ENCODE assay signal across 9 mouse cellular contexts in genomic region chr16:4210290-4210689, GRCm38 (mm10). TPM values are rescaled to one million over a fixed set of nuclear protein-coding genes. Genes with fewer than 3 reads are reported as not detected.
DNase-seq lines count a peak whose midpoint lies in the region; ATAC-seq and TF ChIP-seq lines count a peak whose summit lies in the region.
"Had no signal": no experiment of that assay in that cellular context is flagged by ENCODE, and none has a peak within 500 bp of the region (broad histone marks: within the 10 kb centered on the region; RNA-seq: fewer than 3 reads in every experiment).

No protein-coding gene starts in this region.

- no peak overlapping the region for H3K9ac ChIP-seq in heart, adult 2 months (ENCODE audit: low read depth, low read length)
- no peak overlapping the region for H3K9ac ChIP-seq in heart, embryonic 12.5 days
- H3K9ac ChIP-seq in lung, embryonic 14.5 days: no peak overlapping the region
- H3K9ac ChIP-seq in hindbrain, embryonic 14.5 days: no peak overlapping the region

- DNase-seq in heart, adult 2 months: no peak
- DNase-seq in lung, embryonic 14.5 days: no peak
- DNase-seq in lung, adult 2 months: no peak
- DNase-seq in hindbrain, embryonic 14.5 days (ENCODE audit: low spot score): no peak
- no peak for DNase-seq in layer of hippocampus, adult 9-11 months
- DNase-seq in cerebellum, postnatal 36 days: no peak
- DNase-seq: lung, postnatal 14 days had no signal

- TF ChIP-seq EP300 in heart, adult 2 months (IDR thresholded peaks at IDR 0.05; ENCODE audit: insufficient read depth, low read depth, low read length): no peak

- H3K79me2 ChIP-seq in heart, adult 2 months (replicated peaks; ENCODE audit: control insufficient read depth, insufficient read depth, low read length): peaks cover 7% of the 10 kb centered on the region

- no peak overlapping the region for H3K27ac ChIP-seq in heart, adult 2 months
- H3K27ac ChIP-seq in heart, embryonic 12.5 days (ENCODE audit: poor library complexity, severe bottlenecking): no peak overlapping the region
- H3K27ac ChIP-seq in lung, embryonic 14.5 days (ENCODE audit: low read depth): no peak overlapping the region
- no peak overlapping the region for H3K27ac ChIP-seq in hindbrain, embryonic 14.5 days

- intact Hi-C loops in heart, adult 2 months (cut with DNase I): loop anchor here (5.0 to 10.0 kb wide), 7 partner anchors 57 to 1045 kb away; partner anchors contain the start of genes Eef2kmt, Slx4 and Trap1

- no peak overlapping the region for H3K4me2 ChIP-seq in heart, embryonic 12.5 days
- peak overlapping the region; percentile 20; the same call in 1 of the 2 replicates for H3K4me2 ChIP-seq in lung, embryonic 14.5 days
- H3K4me2 ChIP-seq in hindbrain, embryonic 14.5 days (replicated peaks): peak overlapping the region; percentile 94

- no peak for ATAC-seq in heart, embryonic 12.5 days (ENCODE audit: insufficient number of reproducible peaks, low FRiP score)
- no peak for ATAC-seq in lung, embryonic 14.5 days (ENCODE audit: insufficient read depth)
- ATAC-seq in hindbrain, embryonic 14.5 days (ENCODE audit: low FRiP score): no peak
- ATAC-seq in monocyte, adult 5-6 weeks (replicated peaks; ENCODE audit: insufficient number of reproducible peaks, low FRiP score, low TSS enrichment, poor library complexity, severe bottlenecking): peak; percentile 46; the same call in 1 of the 2 replicates

- peaks cover 20% of the 10 kb centered on the region for H3K4me1 ChIP-seq in heart, adult 2 months (ENCODE audit: control insufficient read depth, insufficient read depth, low read length)
- peaks cover 34% of the 10 kb centered on the region for H3K4me1 ChIP-seq in heart, embryonic 12.5 days (replicated peaks)
- H3K4me1 ChIP-seq in lung, embryonic 14.5 days (ENCODE audit: insufficient read depth): 0 out of 2 replicates have a peak, but pooled peaks cover 8% of the 10 kb centered on the region
- peaks cover 22% of the 10 kb centered on the region for H3K4me1 ChIP-seq in lung, adult 2 months (ENCODE audit: control insufficient read depth, insufficient read depth, low read length)
- H3K4me1 ChIP-seq in hindbrain, embryonic 14.5 days (replicated peaks; ENCODE audit: control insufficient read depth, insufficient read depth, low read length): peaks cover 35% of the 10 kb centered on the region

- no peak for TF ChIP-seq POLR2A in heart, adult 2 months (IDR thresholded peaks at IDR 0.05; ENCODE audit: insufficient read depth, low read depth, low read length)
- TF ChIP-seq POLR2A in lung, adult 2 months (IDR thresholded peaks at IDR 0.05; ENCODE audit: borderline replicate concordance, extremely low read depth, low read depth, low read length): no peak

- 0 out of 2 replicates have a peak, but pooled peaks have one; percentile 5 for TF ChIP-seq CTCF in heart, adult 2 months (IDR thresholded peaks at IDR 0.05)
- TF ChIP-seq CTCF in lung, embryonic 14.5 days (IDR thresholded peaks at IDR 0.05; ENCODE audit: low read depth): no peak
- no peak for TF ChIP-seq CTCF in lung, adult 2 months (IDR thresholded peaks at IDR 0.05; ENCODE audit: insufficient read depth, low read length)

- H3K27me3 ChIP-seq in heart, adult 2 months (ENCODE audit: control insufficient read depth, insufficient read depth, low read length): no peaks in the 10 kb centered on the region
- peaks cover 5% of the 10 kb centered on the region; the same call in 1 of the 2 replicates for H3K27me3 ChIP-seq in heart, embryonic 12.5 days (replicated peaks)
- H3K27me3 ChIP-seq in lung, embryonic 14.5 days (ENCODE audit: insufficient read depth, low read length): no peaks in the 10 kb centered on the region
- H3K27me3 ChIP-seq in hindbrain, embryonic 14.5 days (ENCODE audit: control insufficient read depth, insufficient read depth, low read length): no peaks in the 10 kb centered on the region

- H3K9me3 ChIP-seq in heart, embryonic 12.5 days (replicated peaks): no peaks in the 10 kb centered on the region
- no peaks in the 10 kb centered on the region for H3K9me3 ChIP-seq in lung, embryonic 14.5 days (ENCODE audit: low read depth, low read length)
- H3K9me3 ChIP-seq in hindbrain, embryonic 14.5 days (ENCODE audit: control insufficient read depth, low read length): no peaks in the 10 kb centered on the region

- no peak overlapping the region for H3K4me3 ChIP-seq in heart, adult 2 months
- no peak overlapping the region for H3K4me3 ChIP-seq in heart, embryonic 12.5 days
- H3K4me3 ChIP-seq in lung, embryonic 14.5 days (ENCODE audit: low read depth, low read length): no peak overlapping the region
- no peak overlapping the region for H3K4me3 ChIP-seq in lung, adult 2 months (replicated peaks; ENCODE audit: extremely low read depth, low read depth, low read length)
- no peak overlapping the region for H3K4me3 ChIP-seq in hindbrain, embryonic 14.5 days (replicated peaks; ENCODE audit: low read length)

- peaks cover 29% of the 10 kb centered on the region for H3K36me3 ChIP-seq in heart, adult 2 months (ENCODE audit: control insufficient read depth, insufficient read depth, low read length)
- peaks cover 4% of the 10 kb centered on the region; the same call in 1 of the 2 replicates for H3K36me3 ChIP-seq in heart, embryonic 12.5 days
- H3K36me3 ChIP-seq in lung, embryonic 14.5 days (ENCODE audit: insufficient read depth): peaks cover 18% of the 10 kb centered on the region
- H3K36me3 ChIP-seq in hindbrain, embryonic 14.5 days (replicated peaks; ENCODE audit: control insufficient read depth, insufficient read depth): 0 out of 2 replicates have a peak, but pooled peaks cover 6% of the 10 kb centered on the region

- 27% methylated on average over 1 of the region's 1 CpGs for WGBS in heart, adult 2 months
- WGBS in heart, embryonic 12.5 days: 71% methylated on average over 1 of the region's 1 CpGs
- WGBS in lung, embryonic 14.5 days: 57% methylated on average over 1 of the region's 1 CpGs
- 6% methylated on average over 1 of the region's 1 CpGs for WGBS in lung, adult 2 months
- WGBS in hindbrain, embryonic 14.5 days: 77% methylated on average over 1 of the region's 1 CpGs

RNA-seq across cellular contexts. Expression of gene Crebbp, which starts 3.5 kb away (rescaled TPM):
- total RNA-seq in heart, adult 2 months (2021): 10 to 100 TPM; 34.8 to 39.5 TPM
- polyA plus RNA-seq in heart, adult 2 months (2012; rRNA removed): 15.1 and 17.2 TPM in 2 replicates
- 23.2 and 30.1 TPM in 2 replicates for polyA plus RNA-seq in heart, embryonic 12.5 days (2016; fragmentation: Nextera tagmentation; extraction: Ambion mirVana)
- polyA plus RNA-seq in lung, embryonic 14.5 days (2014; fragmentation: Nextera tagmentation; extraction: Ambion mirVana): 38.0 and 38.1 TPM in 2 replicates
- 31.8 and 43.4 TPM in 2 replicates for polyA plus RNA-seq in lung, adult 2 months (2012; rRNA removed)
- 38.8 and 45.7 TPM in 2 replicates for polyA plus RNA-seq in hindbrain, embryonic 14.5 days (2014; fragmentation: Nextera tagmentation; extraction: Ambion mirVana)
- 40.6 to 106 TPM (median 47.4 TPM) in 3 replicates for total RNA-seq in monocyte, adult 5-6 weeks (2017)
